ENCODE assay signal across 22 mouse cellular contexts in the genomic region with DNA sequence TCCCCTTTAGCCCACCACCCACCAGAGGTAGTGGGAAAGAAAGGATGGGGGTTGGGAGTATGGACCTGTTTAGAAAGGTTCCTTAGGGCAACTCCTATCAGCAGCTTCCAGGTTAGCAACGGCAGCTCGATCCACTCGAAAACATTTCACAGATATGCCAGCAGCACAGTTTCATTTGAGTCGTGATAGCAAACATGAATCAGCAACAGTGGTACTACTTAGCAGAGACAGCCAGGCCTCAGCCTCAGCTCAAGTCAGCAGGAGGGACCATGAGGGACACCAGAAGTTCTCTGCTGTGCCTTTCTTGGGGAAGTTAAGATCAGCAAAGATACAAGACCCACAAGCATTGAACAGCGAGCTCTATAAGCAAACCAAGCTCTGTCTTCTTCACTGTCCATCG. TPM values are rescaled to one million over a fixed set of nuclear protein-coding genes. Genes with fewer than 3 reads are reported as not detected.
DNase-seq lines count a peak whose midpoint lies in the region; ATAC-seq and TF ChIP-seq lines count a peak whose summit lies in the region.
"Had no signal": no experiment of that assay in that cellular context is flagged by ENCODE, and none has a peak within 500 bp of the region (broad histone marks: within the 10 kb centered on the region; RNA-seq: fewer than 3 reads in every experiment).

No protein-coding gene starts in this region.

- H3K4me2 ChIP-seq in liver, postnatal 0 days (ENCODE audit: low read depth, low read length): no peak overlapping the region
- H3K4me2 ChIP-seq in liver, embryonic 12.5 days: no peak overlapping the region
- H3K4me2 ChIP-seq in liver, embryonic 15.5 days: no peak overlapping the region
- H3K4me2 ChIP-seq: embryonic facial prominence, embryonic 13.5 days; forebrain, embryonic 13.5 days; heart, embryonic 11.5 days; hindbrain, embryonic 12.5 days; hindbrain, embryonic 15.5 days had no signal

- no peak overlapping the region for H3K4me3 ChIP-seq in liver, postnatal 0 days (ENCODE audit: low read depth, low read length)
- no peak overlapping the region for H3K4me3 ChIP-seq in liver, embryonic 12.5 days
- H3K4me3 ChIP-seq in liver, embryonic 15.5 days (replicated peaks): no peak overlapping the region
- H3K4me3 ChIP-seq: embryonic facial prominence, embryonic 13.5 days; forebrain, embryonic 10.5 days; forebrain, embryonic 13.5 days; heart, adult 2 months; hindbrain, embryonic 12.5 days; hindbrain, embryonic 15.5 days had no signal

- 67% methylated on average over 6 of the region's 6 CpGs for WGBS in liver, postnatal 0 days (ENCODE audit: insufficient replicate concordance)
- 38% methylated on average over 6 of the region's 6 CpGs for WGBS in liver, embryonic 12.5 days (ENCODE audit: insufficient replicate concordance)
- 42% methylated on average over 6 of the region's 6 CpGs for WGBS in liver, embryonic 15.5 days (ENCODE audit: insufficient replicate concordance)

- no peak overlapping the region for H3K9ac ChIP-seq in liver, postnatal 0 days (replicated peaks)
- H3K9ac ChIP-seq in liver, embryonic 12.5 days: no peak overlapping the region
- H3K9ac ChIP-seq in liver, embryonic 15.5 days: no peak overlapping the region
- H3K9ac ChIP-seq: embryonic facial prominence, embryonic 13.5 days; forebrain, embryonic 13.5 days; hindbrain, embryonic 12.5 days; hindbrain, embryonic 15.5 days had no signal

- no peaks in the 10 kb centered on the region for H3K27me3 ChIP-seq in liver, postnatal 0 days (ENCODE audit: insufficient read depth, low read length)
- H3K27me3 ChIP-seq in liver, embryonic 12.5 days (replicated peaks): no peaks in the 10 kb centered on the region
- no peaks in the 10 kb centered on the region for H3K27me3 ChIP-seq in liver, embryonic 15.5 days
- H3K27me3 ChIP-seq: embryonic facial prominence, embryonic 13.5 days; forebrain, embryonic 13.5 days; hindbrain, embryonic 12.5 days; hindbrain, embryonic 15.5 days had no signal

- DNase-seq in liver: peak; percentile 6
- DNase-seq in liver, postnatal 0 days: no peak
- DNase-seq in kidney, postnatal 36 days: no peak
- no peak for DNase-seq in heart, adult 9 months (ENCODE audit: low spot score in 2 of 2)
- DNase-seq: adrenal gland, adult 2 months; adrenal gland, postnatal 14 days; cerebellum, adult 11 months; cerebellum, adult 2 months; cerebellum, adult 9-11 months; cerebellum, postnatal 25 days; gastrocnemius, postnatal 10 days; gastrocnemius, postnatal 36 days; heart, adult 2 months had no signal

- TF ChIP-seq EP300 in liver, postnatal 0 days (IDR thresholded peaks at IDR 0.05; ENCODE audit: low read depth): no peak

- ATAC-seq in liver, postnatal 0 days: no peak
- peak; percentile 64 for ATAC-seq in liver, embryonic 12.5 days
- peak; percentile 44; the same call in 1 of the 2 replicates for ATAC-seq in liver, embryonic 15.5 days (ENCODE audit: insufficient read depth)
- ATAC-seq: forebrain, embryonic 13.5 days; forebrain, embryonic 16.5 days had no signal

- peaks cover 9% of the 10 kb centered on the region for H3K4me1 ChIP-seq in liver, postnatal 0 days (ENCODE audit: insufficient read depth)
- H3K4me1 ChIP-seq in liver, embryonic 12.5 days: peaks cover 44% of the 10 kb centered on the region
- H3K4me1 ChIP-seq in liver, embryonic 15.5 days (replicated peaks): peaks cover 18% of the 10 kb centered on the region
- H3K4me1 ChIP-seq: embryonic facial prominence, embryonic 13.5 days; forebrain, embryonic 10.5 days; forebrain, embryonic 13.5 days; hindbrain, embryonic 12.5 days; hindbrain, embryonic 15.5 days had no signal

- no peaks in the 10 kb centered on the region for H3K9me3 ChIP-seq in liver, postnatal 0 days (ENCODE audit: low read length)
- no peaks in the 10 kb centered on the region for H3K9me3 ChIP-seq in liver, embryonic 12.5 days (replicated peaks)
- H3K9me3 ChIP-seq in liver, embryonic 15.5 days (replicated peaks): no peaks in the 10 kb centered on the region
- H3K9me3 ChIP-seq: embryonic facial prominence, embryonic 13.5 days; forebrain, embryonic 10.5 days; forebrain, embryonic 13.5 days; hindbrain, embryonic 12.5 days; hindbrain, embryonic 15.5 days had no signal

- TF ChIP-seq CTCF in liver, postnatal 0 days (IDR thresholded peaks at IDR 0.05; ENCODE audit: low read depth): no peak

- H3K27ac ChIP-seq in liver, postnatal 0 days (ENCODE audit: low read depth): no peak overlapping the region
- H3K27ac ChIP-seq in liver, embryonic 12.5 days: no peak overlapping the region
- H3K27ac ChIP-seq in liver, embryonic 15.5 days (replicated peaks): no peak overlapping the region
- H3K27ac ChIP-seq: embryonic facial prominence, embryonic 13.5 days; forebrain, embryonic 10.5 days; forebrain, embryonic 13.5 days; heart, adult 2 months; hindbrain, embryonic 12.5 days; hindbrain, embryonic 15.5 days had no signal

- no peaks in the 10 kb centered on the region for H3K36me3 ChIP-seq in liver, postnatal 0 days (replicated peaks; ENCODE audit: insufficient read depth, low read length)
- H3K36me3 ChIP-seq in liver, embryonic 12.5 days: no peaks in the 10 kb centered on the region
- H3K36me3 ChIP-seq in liver, embryonic 15.5 days (replicated peaks): no peaks in the 10 kb centered on the region
- H3K36me3 ChIP-seq: embryonic facial prominence, embryonic 13.5 days; forebrain, embryonic 10.5 days; hindbrain, embryonic 12.5 days; hindbrain, embryonic 15.5 days had no signal

RNA-seq across cellular contexts. Expression of a gene that starts 13.3 kb away (rescaled TPM):
- polyA plus RNA-seq in liver, postnatal 0 days (2015; fragmentation: Nextera tagmentation; extraction: Ambion mirVana): 2.8 and 3.7 TPM in 2 replicates
- polyA plus RNA-seq in liver, embryonic 12.5 days (2016; fragmentation: Nextera tagmentation; extraction: Ambion mirVana): 1.9 and 2.2 TPM in 2 replicates
- polyA plus RNA-seq in liver, embryonic 15.5 days (2015; fragmentation: Nextera tagmentation; extraction: Ambion mirVana): 0.81 and 1.1 TPM in 2 replicates

RNA-seq across cellular contexts. Expression of a gene that starts 59.9 kb away (rescaled TPM):
- polyA plus RNA-seq in liver, postnatal 0 days (2015; fragmentation: Nextera tagmentation; extraction: Ambion mirVana): 5.9 and 6.5 TPM in 2 replicates
- polyA plus RNA-seq in liver, embryonic 12.5 days (2016; fragmentation: Nextera tagmentation; extraction: Ambion mirVana): 9.9 and 10.7 TPM in 2 replicates
- polyA plus RNA-seq in liver, embryonic 15.5 days (2015; fragmentation: Nextera tagmentation; extraction: Ambion mirVana): 4.1 and 5.1 TPM in 2 replicates
